Mouse (Mus musculus) splenic B cell, adult 2 months (primary cell): ENCODE results near the gene Sf3b6.
A peak's percentile ranks its signal among the peaks of the same experiment; 100 is the strongest.

Source experiments
- DNase-seq: peaks from one replicate; pipeline ENCODE4 v3.0.0-alpha.2; 2011; ENCODE audit warnings: low read depth, low spot score
- H3K27me3 ChIP-seq: 2 replicates; pipeline ENCODE4 v1.6.1; 2012; ENCODE audit warnings: mild to moderate bottlenecking, low read length, moderate library complexity, mixed read lengths; ENCODE audit not compliant: control insufficient read depth, poor library complexity, insufficient read depth, severe bottlenecking
- H3K36me3 ChIP-seq: 2 replicates; pipeline ENCODE4 v1.6.1; 2012; ENCODE audit warnings: mild to moderate bottlenecking, low read length, moderate library complexity, mixed read lengths; ENCODE audit not compliant: control insufficient read depth, poor library complexity, insufficient read depth, severe bottlenecking

Gene Sf3b6

DNA sequence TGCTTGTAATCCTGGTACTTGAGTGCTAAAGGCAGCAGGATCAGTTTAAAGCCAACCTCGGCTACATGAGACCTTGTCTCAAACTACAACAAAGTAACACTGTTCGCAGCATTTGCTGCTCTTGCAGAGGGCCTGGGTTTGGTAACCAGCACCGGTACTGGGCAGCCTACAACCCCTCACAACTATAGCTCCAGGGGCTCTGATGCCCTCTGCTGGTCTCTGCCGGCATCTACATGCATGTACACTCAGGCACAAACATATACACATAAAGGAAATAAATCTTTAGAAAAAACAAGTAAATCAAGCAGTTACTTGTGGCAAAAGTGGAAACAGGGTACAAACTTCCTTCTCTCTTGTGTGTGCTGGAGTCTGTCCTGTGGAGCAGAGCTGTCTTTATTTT, 45.3 kb downstream of the Sf3b6 start:
- Histone ChIP-seq H3K27me3 (no peaks in the 10 kb centered on the region), H3K36me3 (no peaks in the 10 kb centered on the region)
- DNase-seq, result peak; percentile 21

DNA sequence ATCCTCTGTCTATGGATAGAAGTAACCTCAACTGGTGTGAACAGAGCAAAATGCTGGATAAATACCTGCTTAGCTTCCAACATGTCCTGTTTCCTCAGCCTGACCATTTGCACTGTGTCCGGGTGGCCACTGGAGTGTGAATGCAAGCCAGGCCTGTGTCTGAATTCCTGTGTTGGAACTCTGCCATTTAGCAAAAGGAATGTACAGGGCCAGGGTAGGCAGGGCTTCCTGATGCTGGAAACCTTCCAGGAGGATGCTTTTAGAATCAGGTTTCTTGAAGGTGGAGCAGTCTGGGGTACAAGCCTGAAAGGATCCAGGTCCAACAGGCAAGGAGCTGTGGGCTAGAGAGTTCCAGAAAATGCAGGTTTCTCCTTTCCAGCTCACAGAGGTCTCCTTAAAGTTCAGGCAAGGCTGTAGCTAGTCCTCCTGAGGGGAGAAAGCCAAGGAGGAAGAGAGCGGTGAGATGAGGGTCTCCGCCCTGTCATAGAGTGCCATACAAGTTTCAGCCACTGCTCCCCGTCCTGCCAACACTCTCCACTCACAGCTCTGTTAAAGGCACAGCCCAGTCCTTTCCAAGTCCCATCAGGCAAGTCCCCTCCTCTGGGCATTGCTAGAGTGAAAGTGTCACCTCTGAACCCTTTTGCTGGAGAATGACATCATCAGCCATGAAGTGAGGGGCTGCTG, 46.5 kb downstream of the Sf3b6 start:
- H3K27me3 ChIP-seq, result no peaks in the 10 kb centered on the region
- DNase-seq, result no peak
- no peaks in the 10 kb centered on the region for H3K36me3 ChIP-seq

- Histone ChIP-seq H3K36me3 (no peaks in the 10 kb centered on the region), H3K27me3 (no peaks in the 10 kb centered on the region)
- DNase-seq, result no peak
These were observed 47.0 kb downstream of the Sf3b6 start for GRCm38 (mm10) chr12:4864338-4864690.

DNA sequence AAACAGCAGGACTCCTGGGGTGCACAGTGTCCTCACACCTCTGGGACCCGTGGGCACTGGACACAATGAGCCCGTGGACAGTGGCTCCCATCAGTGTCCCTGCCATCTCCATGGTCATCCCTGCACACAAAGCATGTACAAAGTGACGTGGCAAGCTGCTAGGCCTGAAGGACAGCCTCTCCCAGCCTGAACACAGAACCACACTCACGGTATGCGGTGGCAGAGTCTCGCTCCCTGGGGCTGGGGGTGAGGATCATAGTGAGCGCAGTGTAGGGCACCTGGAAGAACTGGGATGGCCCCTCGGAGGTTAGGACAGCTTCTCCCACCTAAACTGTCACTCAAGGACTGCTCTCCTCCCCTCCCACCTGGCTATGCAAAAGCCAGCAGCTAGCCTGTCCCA, 51.6 kb downstream of the Sf3b6 start:
- Histone ChIP-seq H3K27me3 (no peaks in the 10 kb centered on the region), H3K36me3 (no peaks in the 10 kb centered on the region)
- DNase-seq, result no peak

DNA sequence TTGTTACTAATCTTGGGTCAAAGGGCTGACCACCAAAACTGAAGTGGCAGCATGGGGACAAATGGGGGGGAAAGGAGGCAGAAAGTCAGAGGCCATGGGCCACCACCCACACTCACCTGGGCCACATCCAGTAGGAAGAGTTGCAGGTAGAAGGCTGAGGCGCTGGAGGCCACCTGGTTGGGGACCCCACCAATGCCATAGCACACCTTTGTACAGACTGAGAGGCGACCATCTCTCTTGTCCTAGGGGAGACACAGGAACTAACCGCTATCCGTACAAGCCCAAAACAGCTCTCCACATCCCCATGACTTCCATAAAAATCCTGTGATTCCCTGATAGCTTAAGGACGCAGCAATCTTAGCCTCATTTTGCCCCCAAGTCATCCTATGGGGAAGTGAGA, 53.9 kb downstream of the Sf3b6 start:
- DNase-seq, result no peak
- Histone ChIP-seq H3K36me3 (no peaks in the 10 kb centered on the region), H3K27me3 (no peaks in the 10 kb centered on the region)

DNA sequence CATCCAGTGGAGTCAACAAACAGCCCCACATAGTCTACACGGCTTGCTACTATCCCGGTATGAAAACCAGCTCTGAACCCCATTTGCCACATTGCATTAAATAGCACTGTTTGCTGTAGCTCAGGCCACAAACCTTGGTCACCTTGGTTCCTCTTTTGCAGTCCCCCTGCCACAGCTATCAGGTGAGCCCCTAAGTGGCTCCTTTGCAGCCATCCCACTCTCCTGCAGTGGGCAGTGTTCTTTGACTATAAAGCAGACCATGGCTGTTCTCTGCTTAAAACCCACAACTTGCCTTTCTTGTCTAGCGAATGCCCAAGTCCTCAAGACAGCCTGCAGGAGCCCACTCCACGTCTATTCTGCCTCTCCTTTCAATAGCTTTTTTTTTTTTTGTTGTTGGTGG, 54.9 kb downstream of the Sf3b6 start:
- H3K36me3 ChIP-seq, result no peaks in the 10 kb centered on the region
- no peaks in the 10 kb centered on the region for H3K27me3 ChIP-seq
- DNase-seq, result peak; percentile 16

- no peaks in the 10 kb centered on the region for H3K27me3 ChIP-seq
- no peaks in the 10 kb centered on the region for H3K36me3 ChIP-seq
- no peak for DNase-seq
These were observed 55.7 kb downstream of the Sf3b6 start for GRCm38 (mm10) chr12:4872983-4873477.

- no peak for DNase-seq
- Histone ChIP-seq H3K36me3 (no peaks in the 10 kb centered on the region; the same call in 1 of the 2 replicates), H3K27me3 (no peaks in the 10 kb centered on the region)
These were observed 56.2 kb downstream of the Sf3b6 start for GRCm38 (mm10) chr12:4873531-4873930.

DNA sequence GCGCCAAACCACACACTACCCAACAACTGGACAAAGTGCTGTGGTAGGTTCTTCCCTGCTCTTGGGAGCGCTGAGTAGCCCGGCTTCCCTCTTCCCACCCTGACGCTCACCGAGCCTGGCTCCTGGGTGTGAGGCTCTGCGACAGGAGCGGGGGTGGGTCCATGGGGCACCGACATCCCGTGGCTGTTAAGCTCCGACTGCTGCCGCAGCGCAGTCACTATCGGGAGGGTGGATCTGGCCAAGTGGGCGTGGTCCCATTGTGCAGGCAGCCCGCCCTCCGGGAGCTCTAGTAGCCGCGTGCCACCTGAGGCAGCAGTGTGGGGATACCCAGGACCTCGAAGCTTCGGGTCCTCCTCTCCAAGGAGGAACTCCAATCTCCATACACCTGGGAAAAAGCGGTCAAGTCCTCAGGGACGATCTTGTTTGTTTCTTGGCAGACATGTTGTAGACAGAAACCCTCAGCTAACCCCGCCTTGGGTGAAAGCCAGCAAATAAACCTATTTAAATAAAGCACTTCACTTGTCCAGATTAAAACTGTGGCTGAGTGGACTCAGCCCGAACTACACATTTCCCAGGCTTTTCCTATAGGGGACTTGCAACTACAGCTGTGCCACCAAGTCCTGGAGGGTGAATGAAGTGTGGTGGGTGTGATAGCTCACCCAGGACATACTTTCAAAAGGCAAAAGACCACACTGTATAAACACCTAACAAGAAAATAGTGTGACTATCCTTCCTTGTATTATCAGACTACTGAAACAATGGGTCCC, 57.0 kb downstream of the Sf3b6 start, which contains the start of gene Mfsd2b:
Gene Mfsd2b (minus strand): TSS at position 199 of the 767 bp plus-strand sequence.
- Histone ChIP-seq H3K27me3 (no peaks in the 10 kb centered on the region), H3K36me3 (no peaks in the 10 kb centered on the region; the same call in 1 of the 2 replicates)
- peak; percentile 51 for DNase-seq

DNA sequence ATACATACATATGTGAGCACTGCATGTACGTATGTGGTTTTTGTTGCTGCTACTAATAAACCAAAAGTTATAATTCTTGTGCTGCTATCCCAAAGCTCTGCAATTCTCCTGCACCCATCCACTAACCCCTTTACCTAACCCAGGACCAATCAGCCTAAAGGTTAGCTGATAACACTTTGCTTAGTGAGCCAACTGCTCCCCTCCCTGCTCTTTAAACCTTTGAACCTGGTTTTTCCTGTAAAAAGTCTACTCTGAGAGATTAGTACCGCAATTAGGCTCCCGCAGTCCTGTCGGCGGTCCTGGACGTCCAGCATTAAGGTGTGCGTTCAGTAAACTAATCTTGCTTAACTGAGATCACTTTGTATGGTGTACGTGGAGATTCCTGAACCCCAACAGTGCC, 58.3 kb downstream of the Sf3b6 start:
- DNase-seq, result no peak
- Histone ChIP-seq H3K36me3 (no peaks in the 10 kb centered on the region; the same call in 1 of the 2 replicates), H3K27me3 (no peaks in the 10 kb centered on the region)
